Mouse (Mus musculus) myocyte (in vitro differentiated cells): Measurements from ENCODE around the gene Elf5. TPM values are rescaled to one million over a fixed set of nuclear protein-coding genes. Genes with fewer than 3 reads are reported as not detected.

ENCODE experiments used
- H3K27me3 ChIP-seq: one replicate; pipeline ENCODE4 v1.6.1; 2011; ENCODE audit not compliant: control insufficient read depth, insufficient read depth, insufficient read length
- H3K36me3 ChIP-seq: one replicate; pipeline ENCODE4 v1.6.1; 2011; ENCODE audit not compliant: control insufficient read depth, insufficient read depth
- H3K4me2 ChIP-seq: one replicate; pipeline ENCODE4 v1.6.1; 2011; ENCODE audit warnings: low read depth, control low read depth
- H3K4me3 ChIP-seq: one replicate; pipeline ENCODE4 v1.5.1; 2011; ENCODE audit warnings: mild to moderate bottlenecking, control low read depth, moderate library complexity
- H3K79me2 ChIP-seq: one replicate; pipeline ENCODE4 v1.6.1; 2011; ENCODE audit not compliant: control insufficient read depth, insufficient read depth
- H3ac ChIP-seq: one replicate; pipeline ENCODE4 v1.6.1; 2011; ENCODE audit not compliant: control insufficient read depth, insufficient read length
- CEBPB ChIP-seq: IDR thresholded peaks from 2 replicates; pipeline ENCODE4 v1.6.1; 2011; ENCODE audit warnings: mild to moderate bottlenecking, moderate library complexity; ENCODE audit not compliant: poor library complexity, insufficient read depth, severe bottlenecking
- E2F4 ChIP-seq: IDR thresholded peaks from one replicate; pipeline ENCODE4 v1.6.1; 2011; ENCODE audit warnings: mild to moderate bottlenecking, control low read depth, moderate library complexity; ENCODE audit not compliant: insufficient read depth
- MAX ChIP-seq: IDR thresholded peaks from one replicate; pipeline ENCODE4 v1.6.1; 2011; ENCODE audit warnings: low read depth, mild to moderate bottlenecking, control low read depth
- MYOD1 ChIP-seq, 3 experiments: IDR thresholded peaks; one replicate each; pipeline ENCODE4 v1.6.1; 2011; ENCODE audit warnings: control low read depth in 2 of 3, low read depth in 2 of 3, mild to moderate bottlenecking in 2 of 3, moderate library complexity in 1 of 3; ENCODE audit not compliant: insufficient read length in 2 of 3, control insufficient read depth in 1 of 3
- MYOG ChIP-seq, 3 experiments: IDR thresholded peaks; one replicate each; pipeline ENCODE4 v1.6.1; 2011; ENCODE audit warnings: control low read depth in 2 of 3, low read depth in 2 of 3, mild to moderate bottlenecking in 2 of 3; ENCODE audit not compliant: insufficient read length in 2 of 3, control insufficient read depth in 1 of 3, insufficient read depth in 1 of 3
- POLR2A ChIP-seq: IDR thresholded peaks from one replicate; pipeline ENCODE4 v1.6.1; 2011; ENCODE audit warnings: low read depth, mild to moderate bottlenecking, control low read depth, moderate library complexity; ENCODE audit not compliant: insufficient read length
- POLR2AphosphoS2 ChIP-seq: IDR thresholded peaks from one replicate; pipeline ENCODE4 v1.6.1; 2011; ENCODE audit warnings: low read depth, control low read depth; ENCODE audit not compliant: insufficient read length
- REST ChIP-seq: IDR thresholded peaks from one replicate; pipeline ENCODE4 v1.6.1; 2011; ENCODE audit warnings: mild to moderate bottlenecking, control low read depth, moderate library complexity; ENCODE audit not compliant: insufficient read depth, insufficient read length
- SRF ChIP-seq: IDR thresholded peaks from one replicate; pipeline ENCODE4 v1.6.1; 2011; ENCODE audit warnings: low read depth; ENCODE audit not compliant: control insufficient read depth, insufficient read length
- TCF12 ChIP-seq: IDR thresholded peaks from one replicate; pipeline ENCODE4 v1.6.1; 2011; ENCODE audit warnings: mild to moderate bottlenecking, control low read depth; ENCODE audit not compliant: poor library complexity, insufficient read depth, severe bottlenecking
- TCF3 ChIP-seq: IDR thresholded peaks from one replicate; pipeline ENCODE4 v1.6.1; 2011; ENCODE audit warnings: low read depth, control low read depth; ENCODE audit not compliant: insufficient read length
- USF1 ChIP-seq: IDR thresholded peaks from one replicate; pipeline ENCODE4 v1.6.1; 2011; ENCODE audit warnings: low read depth, mild to moderate bottlenecking, control low read depth, moderate library complexity
- polyA plus RNA-seq: library from polyadenylated mRNA; unstranded; fragments of >200 nt; fragmentation: generic; extraction: Trizol; gene quantifications from one replicate; pipeline ENCODE4 v1.2.1, GENCODE M21; 2012; ENCODE audit warnings: missing spikeins

The Elf5 gene
- polyA plus RNA-seq, 1 experiment, result not detected

DNA sequence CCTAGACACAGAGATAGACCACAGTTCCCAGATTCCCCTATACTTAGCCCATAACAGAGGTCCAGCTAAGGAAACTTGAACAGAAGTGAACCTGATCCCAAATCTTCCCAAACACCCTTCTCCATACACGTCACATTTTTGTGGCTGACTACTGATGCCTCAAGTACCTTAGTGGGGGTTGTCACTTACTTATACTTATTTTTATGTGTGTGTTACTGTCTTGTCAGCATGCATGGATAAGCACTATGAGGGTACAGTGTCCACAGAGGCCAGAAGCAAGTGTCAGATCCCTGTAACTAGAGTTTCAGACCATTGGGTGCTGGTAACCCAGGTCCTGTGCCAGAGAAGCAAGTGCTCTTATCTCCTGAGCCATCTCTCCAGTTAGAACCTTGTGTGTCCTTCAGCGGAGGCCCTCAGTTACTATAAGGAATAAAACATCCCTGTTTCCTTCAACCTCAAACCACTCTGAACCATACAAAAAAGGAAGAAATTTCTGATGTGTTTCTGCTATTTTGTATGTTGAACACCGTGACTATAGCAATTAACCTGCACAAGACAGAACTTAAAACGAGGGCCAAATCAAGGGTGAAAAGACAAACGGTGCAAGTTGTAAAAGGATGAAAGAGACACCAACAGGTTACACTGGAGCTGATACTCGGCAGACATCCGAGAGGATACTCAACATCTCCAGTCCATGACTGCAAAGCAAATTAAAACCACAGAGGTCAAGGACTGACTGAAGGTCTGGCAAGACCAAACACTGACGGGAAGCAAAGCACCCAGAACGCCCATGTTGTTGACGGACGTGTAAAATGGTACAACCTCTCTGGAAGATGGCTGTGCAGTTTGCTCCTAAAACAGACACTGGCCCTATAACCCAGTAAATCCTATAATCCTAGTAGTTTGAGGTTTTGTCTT is 70.1 kb downstream of the Elf5 start:
- Histone ChIP-seq H3K4me2 (no peak overlapping the region), H3K4me3 (no peak overlapping the region), H3ac (no peak overlapping the region), H3K79me2 (no peaks in the 10 kb centered on the region), H3K27me3 (no peaks in the 10 kb centered on the region), H3K36me3 (no peaks in the 10 kb centered on the region)
- TF ChIP-seq POLR2AphosphoS2 (no peak), USF1 (no peak), CEBPB (no peak), E2F4 (no peak), MYOG (IDR thresholded peaks at IDR 0.05; ENCODE audit: control insufficient read depth in 1 of 3, insufficient read depth in 1 of 3, insufficient read length in 2 of 3, low read depth in 2 of 3) (no peak), MYOD1 (IDR thresholded peaks at IDR 0.05; ENCODE audit: control insufficient read depth in 1 of 3, insufficient read length in 2 of 3, low read depth in 2 of 3) (no peak)

DNA sequence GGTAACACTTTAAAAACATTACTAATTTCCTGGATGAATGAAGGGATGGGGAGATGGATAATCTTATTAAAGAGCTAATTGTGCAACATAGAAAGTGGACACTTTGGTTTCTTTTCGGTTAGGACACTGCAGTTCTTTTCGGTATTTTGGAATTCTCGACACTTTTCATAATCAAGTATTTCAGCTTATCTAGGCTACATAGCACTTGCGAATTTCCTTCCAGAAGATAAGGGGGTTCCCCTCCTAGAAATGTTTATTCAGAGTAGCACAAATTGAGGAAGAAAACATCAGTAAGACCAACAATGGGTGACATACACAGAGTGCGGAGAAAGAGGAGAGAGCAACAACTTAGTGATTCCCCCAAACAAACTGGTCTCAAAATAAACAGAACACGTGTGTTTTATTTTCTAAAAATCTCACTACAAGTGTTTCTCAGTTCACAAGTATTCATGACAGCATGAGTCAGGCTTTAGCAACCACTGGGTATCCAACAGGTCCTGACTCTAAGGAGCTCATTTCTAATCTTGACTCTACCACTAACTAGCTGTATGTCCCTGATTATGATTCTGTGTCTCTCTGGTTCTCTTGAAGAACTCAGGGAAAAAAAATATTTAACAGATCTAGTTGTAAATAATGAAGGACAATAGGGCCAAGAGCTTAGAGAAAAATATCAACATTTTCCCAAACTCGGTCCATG is 71.9 kb downstream of the Elf5 start:
- peak overlapping the region; percentile 71 for H3K4me3 ChIP-seq
- H3ac ChIP-seq, result no peak overlapping the region
- no peaks in the 10 kb centered on the region for H3K27me3 ChIP-seq
- H3K4me2 ChIP-seq, result peak overlapping the region; percentile 99
- no peaks in the 10 kb centered on the region for H3K79me2 ChIP-seq
- H3K36me3 ChIP-seq, result no peaks in the 10 kb centered on the region
- TF ChIP-seq POLR2AphosphoS2, result no peak
- no peak for TF ChIP-seq TCF3
- no peak for TF ChIP-seq TCF12
- no peak for TF ChIP-seq MYOD1 (IDR thresholded peaks at IDR 0.05; ENCODE audit: control insufficient read depth in 1 of 3, insufficient read length in 2 of 3, low read depth in 2 of 3)
- no peak for TF ChIP-seq CEBPB

DNA sequence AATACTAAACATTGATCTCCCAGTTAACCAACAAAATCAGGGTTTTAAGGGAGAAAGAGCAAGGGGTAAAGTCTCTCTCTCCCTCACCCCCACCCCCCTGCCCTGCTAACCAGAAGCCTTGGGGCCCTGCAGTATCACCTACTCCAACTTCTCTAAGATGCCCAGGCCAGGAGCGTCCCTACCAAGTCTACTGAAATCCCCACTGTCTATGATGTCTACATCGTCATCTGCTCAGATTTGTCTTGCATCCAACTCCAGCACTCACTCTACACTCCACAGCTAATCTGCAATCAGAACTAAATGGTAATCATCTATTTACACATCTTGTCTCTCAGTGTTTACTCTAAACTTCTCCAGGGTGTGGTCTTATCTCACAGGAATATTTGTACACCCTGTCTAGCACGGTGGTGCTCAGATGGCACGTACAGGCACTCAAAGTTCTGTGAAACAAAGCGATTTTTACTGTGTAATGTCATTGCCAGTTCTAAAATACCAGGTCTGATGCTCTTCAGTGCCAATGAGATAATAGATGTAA is 72.6 kb downstream of the Elf5 start:
- no peaks in the 10 kb centered on the region for H3K79me2 ChIP-seq
- TF ChIP-seq SRF (no peak), POLR2A (no peak), POLR2AphosphoS2 (no peak), REST (no peak), MAX (no peak), MYOG (IDR thresholded peaks at IDR 0.05; ENCODE audit: control insufficient read depth in 1 of 3, insufficient read depth in 1 of 3, insufficient read length in 2 of 3, low read depth in 2 of 3) (no peak), E2F4 (no peak), TCF12 (no peak), USF1 (no peak), TCF3 (no peak), CEBPB (no peak), MYOD1 (IDR thresholded peaks at IDR 0.05; ENCODE audit: control insufficient read depth in 1 of 3, insufficient read length in 2 of 3, low read depth in 2 of 3) (no peak)
- no peaks in the 10 kb centered on the region for H3K36me3 ChIP-seq

GRCm38 (mm10) chr2:103484617-103485401 is 73.3 kb downstream of the Elf5 start, which contains the start of gene Cat:
Gene Cat, minus strand, starts transcription at chr2:103485160.
- no peaks in the 10 kb centered on the region for H3K27me3 ChIP-seq
- H3K4me3 ChIP-seq, result peak within 1 kb of the TSS; percentile 71
- H3K4me2 ChIP-seq, result peak within 1 kb of the TSS; percentile 99
- no peaks in the 10 kb centered on the region for H3K36me3 ChIP-seq
- H3K79me2 ChIP-seq, result no peaks in the 10 kb centered on the region
- TF ChIP-seq MYOD1 (IDR thresholded peaks at IDR 0.05; ENCODE audit: control insufficient read depth in 1 of 3, insufficient read length in 2 of 3, low read depth in 2 of 3) (peak in 1 of 3 experiments; percentile 2), POLR2AphosphoS2 (peak; percentile 98), MYOG (IDR thresholded peaks at IDR 0.05; ENCODE audit: control insufficient read depth in 1 of 3, insufficient read depth in 1 of 3, insufficient read length in 2 of 3, low read depth in 2 of 3) (peak in 1 of 3 experiments; percentile 18), TCF12 (no peak), USF1 (no peak), MAX (no peak), E2F4 (no peak), CEBPB (no peak), TCF3 (no peak), SRF (no peak), POLR2A (peak; percentile 99), REST (peak; percentile 29)
- H3ac ChIP-seq, result peak within 1 kb of the TSS; percentile 20

More for the DNA sequence above, 72.6 kb downstream of the Elf5 start:
- no peaks in the 10 kb centered on the region for H3K27me3 ChIP-seq
- H3ac ChIP-seq, result peak overlapping the region; percentile 20
- peak overlapping the region; percentile 71 for H3K4me3 ChIP-seq
- peak overlapping the region; percentile 99 for H3K4me2 ChIP-seq
